Mouse (Mus musculus) layer of hippocampus, postnatal 36 days (tissue): ENCODE data around the gene Lao1. TPM values are rescaled to one million over a fixed set of nuclear protein-coding genes. Genes with fewer than 3 reads are reported as not detected.

Source experiments
- DNase-seq, 2 experiments: peaks; one replicate each; pipeline ENCODE4 v3.0.0; 2022
- total RNA-seq, 2 experiments: library from RNA; stranded (reverse); gene quantifications; 2 replicates each; pipeline ENCODE4 v1.2.3; 2021

Gene Lao1
- total RNA-seq, 2 experiments from 2014 or later: 0.15 to 0.88 TPM

DNA sequence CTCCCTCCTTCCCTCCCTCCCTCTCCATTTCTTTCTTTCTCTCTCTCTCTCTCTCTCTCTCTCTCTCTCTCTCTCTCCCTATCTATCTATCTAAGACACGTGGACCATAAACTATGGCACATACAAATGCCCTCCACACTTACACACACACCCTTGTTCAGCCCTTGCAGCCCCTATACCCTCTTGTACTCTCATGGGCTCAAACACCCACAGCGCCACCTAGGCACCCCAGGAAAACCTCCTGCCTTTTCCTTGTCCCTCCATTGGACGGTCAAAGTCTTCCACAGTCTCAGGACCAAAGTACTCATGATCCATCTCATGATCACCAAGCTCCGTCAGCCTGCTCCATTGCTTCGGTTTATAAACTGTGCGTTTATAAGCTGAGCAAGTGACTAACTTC is 54.2 kb downstream of the Lao1 start:
- no peak for DNase-seq

DNA sequence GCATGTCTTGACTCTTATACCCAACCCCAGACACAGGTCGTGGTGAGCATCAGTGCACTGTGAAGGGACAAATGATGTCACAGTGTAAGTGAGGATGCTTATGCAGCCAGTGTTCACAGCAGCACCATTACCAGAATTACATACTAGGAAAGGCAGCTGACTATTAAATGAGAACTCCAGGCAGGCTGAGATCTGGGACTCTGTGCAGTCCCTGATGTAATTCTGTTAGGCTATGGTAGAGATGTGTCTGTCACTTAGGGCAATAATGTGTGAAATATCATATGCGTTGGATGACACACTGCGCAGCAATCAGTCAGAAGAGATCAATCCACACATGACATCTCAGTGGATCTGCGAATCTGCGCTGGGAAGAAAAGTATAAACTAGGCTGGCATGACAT is 55.7 kb downstream of the Lao1 start:
- DNase-seq: no peak

Other genes starting within 250 kb of the Lao1 start
- not detected for gene Olfr1340, start 241.4 kb upstream of the Lao1 start, total RNA-seq
- gene Olfr1339, start 229.4 kb upstream of the Lao1 start, total RNA-seq: not detected
- not detected for gene Olfr1338, start 202.8 kb upstream of the Lao1 start, total RNA-seq
- gene Olfr1337, start 179.0 kb upstream of the Lao1 start, total RNA-seq: not detected
- gene Olfr1335, start 151.6 kb upstream of the Lao1 start, total RNA-seq: not detected
- gene Olfr1333, start 125.3 kb upstream of the Lao1 start, total RNA-seq: not detected
- gene Olfr1331, start 96.9 kb upstream of the Lao1 start, total RNA-seq: not detected
- not detected for gene Olfr1330, start 73.0 kb upstream of the Lao1 start, total RNA-seq
- gene Olfr1329, start 44.1 kb upstream of the Lao1 start, total RNA-seq: not detected
- gene Olfr1328, start 23.0 kb upstream of the Lao1 start, total RNA-seq: not detected
- 100 to 1,000 TPM in 1 of 2 experiments, 10 to 100 TPM in 1; 76.1 to 104 TPM for gene Slc2a1, start 147.1 kb downstream of the Lao1 start, total RNA-seq
- 1 to 10 TPM; 6.7 to 8.2 TPM for gene Zfp691, start 212.6 kb downstream of the Lao1 start, total RNA-seq
- under 1 TPM; 0.28 to 0.32 TPM for gene Ermap, start 228.4 kb downstream of the Lao1 start, total RNA-seq
- gene Svbp, start 233.7 kb downstream of the Lao1 start, total RNA-seq: 10 to 100 TPM; 16.3 to 19.8 TPM